Mouse (Mus musculus): ENCODE results near the gene Ccdc9b.

DNA sequence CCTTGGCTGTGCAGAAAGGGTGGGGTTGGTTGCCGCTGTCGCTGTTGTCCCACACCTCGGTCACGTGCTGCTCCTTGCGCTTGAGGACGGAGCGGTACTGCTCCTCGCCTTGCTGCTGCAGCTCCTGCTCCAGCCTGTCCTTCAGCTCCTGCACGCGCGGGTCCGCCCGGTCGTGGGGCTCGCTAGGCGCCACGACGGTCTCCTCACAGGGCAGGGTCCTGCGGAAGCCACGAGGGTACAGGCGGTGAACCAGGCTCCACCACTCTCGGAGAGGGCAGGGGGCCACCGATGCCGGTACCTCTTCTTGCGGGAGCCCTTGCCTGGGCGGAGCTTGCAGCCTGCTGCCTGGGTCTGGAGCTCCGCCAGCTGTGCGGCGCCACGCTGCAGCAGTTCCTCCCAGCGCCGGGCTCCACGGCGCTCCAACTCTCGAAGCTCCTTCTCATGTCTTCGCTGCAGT lies 51.4 kb downstream of the Ccdc9b start:
- TF ChIP-seq CTCF (IDR thresholded peaks at IDR 0.05; ENCODE audit: low read depth) (no peak), EP300 (IDR thresholded peaks at IDR 0.05; ENCODE audit: low read depth) (no peak)

Data from heart, postnatal 0 days (tissue).